Mouse (Mus musculus) G1E (cell line): ENCODE measurements around the gene Nek9. TPM values are rescaled to one million over a fixed set of nuclear protein-coding genes. Genes with fewer than 3 reads are reported as not detected.

ENCODE experiments used
- ATAC-seq: 2 replicates; pipeline ENCODE4 v1.8.0; 2016; ENCODE audit warnings: mild to moderate bottlenecking; ENCODE audit not compliant: insufficient number of reproducible peaks, poor library complexity, low FRiP score, severe bottlenecking; ENCODE audit errors: extremely low read depth
- DNase-seq: peaks from one replicate; pipeline ENCODE4 v3.0.0; 2012; ENCODE audit warnings: low spot score
- H3K27me3 ChIP-seq: 2 replicates; pipeline ENCODE4 v1.6.1; 2012; ENCODE audit warnings: mild to moderate bottlenecking, low read length, inconsistent platforms; ENCODE audit not compliant: insufficient read depth
- H3K36me3 ChIP-seq: replicated peaks from 2 replicates; pipeline ENCODE3; 2012; ENCODE audit warnings: mild to moderate bottlenecking, inconsistent platforms
- H3K4me1 ChIP-seq: 2 replicates; pipeline ENCODE4 v1.6.1; 2012; ENCODE audit warnings: low read depth, low read length, inconsistent platforms, mixed read lengths; ENCODE audit not compliant: insufficient read depth
- H3K4me3 ChIP-seq: 2 replicates; pipeline ENCODE4 v1.5.1; 2012; ENCODE audit warnings: low read depth, mild to moderate bottlenecking, inconsistent platforms, low read length, moderate library complexity, mixed read lengths
- H3K9me3 ChIP-seq: replicated peaks from 2 replicates; pipeline ENCODE4 v1.6.1; 2012; ENCODE audit warnings: inconsistent platforms
- CTCF ChIP-seq: IDR thresholded peaks from 2 replicates; pipeline ENCODE4 v1.5.1; 2012; ENCODE audit warnings: low read depth, low read length, inconsistent platforms, mixed read lengths
- GATA1 ChIP-seq: IDR thresholded peaks from 2 replicates; pipeline ENCODE4 v1.6.1; 2012; ENCODE audit warnings: borderline replicate concordance, low read length, inconsistent platforms, mixed read lengths
- GATA2 ChIP-seq: IDR thresholded peaks from 2 replicates; pipeline ENCODE4 v1.6.1; 2012; ENCODE audit warnings: low read depth, low read length, inconsistent platforms, borderline replicate concordance
- POLR2AphosphoS5 ChIP-seq: IDR thresholded peaks from 2 replicates; pipeline ENCODE4 v1.6.1; 2012; ENCODE audit warnings: low read depth, low read length, inconsistent platforms; ENCODE audit not compliant: insufficient replicate concordance
- TAL1 ChIP-seq: conservative IDR thresholded peaks from 2 replicates; pipeline ENCODE4 v1.6.1; 2012; ENCODE audit warnings: low read depth, low read length, inconsistent platforms, mixed read lengths
- polyA plus RNA-seq: library from polyadenylated mRNA; stranded (reverse); fragments of >175 nt; gene quantifications from 2 replicates; pipeline ENCODE4 v1.2.3, GENCODE M21; 2012
- total RNA-seq, 2 experiments: library from RNA; stranded (forward) in 1 of 2; stranded (reverse) in 1 of 2; fragments of 200-1000 nt in 1 of 2; fragments of >200 nt in 1 of 2; fragmentation: Nextera tagmentation in 1 of 2; gene quantifications; 2 replicates each; pipeline ENCODE4 v1.2.3; 2014 to 2017

The Nek9 gene
- total and polyA plus RNA-seq, 3 experiments, result 30.5 to 126 (median 62.9) TPM

GRCm38 (mm10) chr12:85276273-85276672 is 62.9 kb downstream of the Nek9 start:
- Histone ChIP-seq H3K4me1 (peaks cover 40% of the 10 kb centered on the region), H3K9me3 (no peaks in the 10 kb centered on the region), H3K4me3 (no peak overlapping the region), H3K36me3 (peaks cover 70% of the 10 kb centered on the region), H3K27me3 (no peaks in the 10 kb centered on the region)
- no peak for DNase-seq
- no peak for ATAC-seq
- TF ChIP-seq POLR2AphosphoS5 (no peak), CTCF (no peak), TAL1 (no peak), GATA2 (no peak), GATA1 (no peak)

- TF ChIP-seq TAL1 (no peak), GATA2 (no peak), GATA1 (no peak), POLR2AphosphoS5 (no peak), CTCF (no peak)
- DNase-seq, result no peak
- Histone ChIP-seq H3K27me3 (no peaks in the 10 kb centered on the region), H3K4me1 (peaks cover 19% of the 10 kb centered on the region), H3K36me3 (peaks cover 73% of the 10 kb centered on the region), H3K4me3 (no peak overlapping the region), H3K9me3 (no peaks in the 10 kb centered on the region)
- ATAC-seq, result no peak
These were observed 65.7 kb downstream of the Nek9 start for GRCm38 (mm10) chr12:85273508-85273907.

GRCm38 (mm10) chr12:85271843-85272206 is 67.3 kb downstream of the Nek9 start:
- Histone ChIP-seq H3K36me3 (peaks cover 56% of the 10 kb centered on the region), H3K4me3 (no peak overlapping the region), H3K9me3 (no peaks in the 10 kb centered on the region), H3K4me1 (peaks cover 10% of the 10 kb centered on the region), H3K27me3 (no peaks in the 10 kb centered on the region)
- TF ChIP-seq GATA1 (no peak), GATA2 (no peak), POLR2AphosphoS5 (no peak), CTCF (no peak), TAL1 (no peak)
- ATAC-seq (no peak), DNase-seq (no peak)

GRCm38 (mm10) chr12:85271132-85271842 is 67.9 kb downstream of the Nek9 start:
- Histone ChIP-seq H3K36me3 (peaks cover 51% of the 10 kb centered on the region), H3K4me3 (no peak overlapping the region), H3K27me3 (no peaks in the 10 kb centered on the region), H3K4me1 (peaks cover 10% of the 10 kb centered on the region), H3K9me3 (no peaks in the 10 kb centered on the region)
- no peak for TF ChIP-seq TAL1
- TF ChIP-seq GATA1, result no peak
- TF ChIP-seq POLR2AphosphoS5, result no peak
- no peak for TF ChIP-seq CTCF
- TF ChIP-seq GATA2, result no peak
- no peak for DNase-seq
- no peak for ATAC-seq

GRCm38 (mm10) chr12:85270319-85270718 is 68.8 kb downstream of the Nek9 start, which contains the start of gene Mlh3:
Gene Mlh3, minus strand, starts transcription at chr12:85270599.
- Histone ChIP-seq H3K27me3 (no peaks in the 10 kb centered on the region), H3K36me3 (peaks cover 41% of the 10 kb centered on the region), H3K9me3 (no peaks in the 10 kb centered on the region), H3K4me1 (peaks cover 10% of the 10 kb centered on the region), H3K4me3 (peak within 1 kb of the TSS; percentile 70)
- TF ChIP-seq GATA1 (no peak), POLR2AphosphoS5 (no peak), GATA2 (no peak), CTCF (no peak), TAL1 (no peak)
- ATAC-seq (peak; percentile 42; the same call in 1 of the 2 replicates), DNase-seq (peak; percentile 67)

GRCm38 (mm10) chr12:85269821-85270220 is 69.3 kb downstream of the Nek9 start:
- TF ChIP-seq GATA2 (no peak), GATA1 (no peak), TAL1 (no peak), CTCF (no peak), POLR2AphosphoS5 (no peak)
- H3K4me1 ChIP-seq, result peaks cover 10% of the 10 kb centered on the region
- no peaks in the 10 kb centered on the region for H3K9me3 ChIP-seq
- peaks cover 36% of the 10 kb centered on the region for H3K36me3 ChIP-seq
- no peaks in the 10 kb centered on the region for H3K27me3 ChIP-seq
- DNase-seq (no peak), ATAC-seq (no peak)
- peak overlapping the region; percentile 70 for H3K4me3 ChIP-seq

- H3K9me3 ChIP-seq, result no peaks in the 10 kb centered on the region
- no peak overlapping the region for H3K4me3 ChIP-seq
- no peak for TF ChIP-seq CTCF
- no peak for TF ChIP-seq GATA2
- no peak for TF ChIP-seq TAL1
- TF ChIP-seq GATA1, result no peak
- no peak for TF ChIP-seq POLR2AphosphoS5
- DNase-seq (no peak), ATAC-seq (no peak)
- peaks cover 23% of the 10 kb centered on the region for H3K36me3 ChIP-seq
- H3K4me1 ChIP-seq, result peaks cover 6% of the 10 kb centered on the region
- H3K27me3 ChIP-seq, result no peaks in the 10 kb centered on the region
These were observed 72.9 kb downstream of the Nek9 start for GRCm38 (mm10) chr12:85266248-85266647.
